Mouse (Mus musculus): ENCODE results near the gene Rab15.

GRCm38 (mm10) chr12:76795350-76795749, 27.4 kb downstream of the Rab15 start, which contains the start of gene Gpx2:
- TF ChIP-seq POLR2A (IDR thresholded peaks at IDR 0.05; ENCODE audit: control insufficient read depth in 1 of 2, insufficient read depth in 1 of 2, low read depth in 1 of 2, low read length in 2 of 2, poor library complexity in 1 of 2): no peak
- TF ChIP-seq CTCF (IDR thresholded peaks at IDR 0.05 in 2 of 3, conservative IDR thresholded peaks at IDR 0.05 in 1 of 3; ENCODE audit: control insufficient read depth in 1 of 3, insufficient read depth in 1 of 3, low read depth in 2 of 3, low read length in 3 of 3, poor library complexity in 1 of 3, severe bottlenecking in 1 of 3): no peak
- TF ChIP-seq USF2 (IDR thresholded peaks at IDR 0.05; ENCODE audit: borderline replicate concordance in 1 of 2, insufficient read depth in 1 of 2, low read depth in 1 of 2, low read length in 2 of 2): no peak
